Mouse (Mus musculus): ENCODE measurements around the gene Samd10. TPM values are rescaled to one million over a fixed set of nuclear protein-coding genes. Genes with fewer than 3 reads are reported as not detected.

Gene Samd10
- total and polyA plus RNA-seq, 2 experiments from 2014 or later: 7.7 to 8.0 TPM

GRCm38 (mm10) chr2:181548227-181548626 lies 50.8 kb downstream of the Samd10 start:
- no peak overlapping the region for H3K9ac ChIP-seq (replicated peaks; ENCODE audit: low read depth, low read length)
- H3K27ac ChIP-seq (ENCODE audit: low read depth): no peak overlapping the region
- DNase-seq (ENCODE audit: low spot score) (no peak), ATAC-seq (ENCODE audit: insufficient read depth, low read depth) (no peak)
- no peaks in the 10 kb centered on the region for H3K27me3 ChIP-seq (ENCODE audit: control insufficient read depth, insufficient read depth, low read length)
- H3K4me3 ChIP-seq (ENCODE audit: low read depth, low read length): no peak overlapping the region
- no peak overlapping the region for H3K4me2 ChIP-seq (ENCODE audit: low read depth, low read length)
- H3K36me3 ChIP-seq (replicated peaks; ENCODE audit: control insufficient read depth, insufficient read depth, low read length): peaks cover 71% of the 10 kb centered on the region
- WGBS: 79% methylated on average over 1 of the region's 1 CpGs
- H3K9me3 ChIP-seq (replicated peaks; ENCODE audit: control insufficient read depth, low read length): no peaks in the 10 kb centered on the region
- H3K4me1 ChIP-seq (ENCODE audit: control insufficient read depth, insufficient read depth): no peaks in the 10 kb centered on the region
- TF ChIP-seq EP300 (IDR thresholded peaks at IDR 0.05; ENCODE audit: low read depth) (no peak), CTCF (IDR thresholded peaks at IDR 0.05; ENCODE audit: low read depth) (no peak)

- Histone ChIP-seq H3K9ac (replicated peaks; ENCODE audit: low read depth, low read length) (no peak overlapping the region), H3K9me3 (replicated peaks; ENCODE audit: control insufficient read depth, low read length) (no peaks in the 10 kb centered on the region), H3K4me2 (ENCODE audit: low read depth, low read length) (no peak overlapping the region), H3K4me3 (ENCODE audit: low read depth, low read length) (no peak overlapping the region), H3K27me3 (ENCODE audit: control insufficient read depth, insufficient read depth, low read length) (no peaks in the 10 kb centered on the region), H3K4me1 (ENCODE audit: control insufficient read depth, insufficient read depth) (no peaks in the 10 kb centered on the region), H3K36me3 (replicated peaks; ENCODE audit: control insufficient read depth, insufficient read depth, low read length) (peaks cover 53% of the 10 kb centered on the region), H3K27ac (ENCODE audit: low read depth) (no peak overlapping the region)
- no peak for ATAC-seq (ENCODE audit: insufficient read depth, low read depth)
- TF ChIP-seq EP300 (IDR thresholded peaks at IDR 0.05; ENCODE audit: low read depth): no peak
- no peak for TF ChIP-seq CTCF (IDR thresholded peaks at IDR 0.05; ENCODE audit: low read depth)
- WGBS: 92% methylated on average over 7 of the region's 7 CpGs
- no peak for DNase-seq (ENCODE audit: low spot score)
Measured at GRCm38 (mm10) chr2:181546142-181546541, 52.9 kb downstream of the Samd10 start.

Small RNA genes within 50 kb of the gene (microRNA-seq; reads per million reads assigned to microRNA genes)
- not detected for gene Mir7006

Other genes with a start within 250 kb of the Samd10 start
- gene Zgpat, start 234.3 kb downstream of the Samd10 start, total RNA-seq (2014; rRNA removed; ENCODE audit: low replicate concordance): 26.0 and 38.4 TPM in 2 replicates
- gene Zgpat, start 234.3 kb downstream of the Samd10 start, polyA plus RNA-seq (2015; fragmentation: Nextera tagmentation; extraction: Ambion mirVana): 18.7 and 19.2 TPM in 2 replicates
- gene Arfrp1, start 233.8 kb downstream of the Samd10 start, total RNA-seq (2014; rRNA removed; ENCODE audit: low replicate concordance): 11.4 and 17.9 TPM in 2 replicates
- gene Arfrp1, start 233.8 kb downstream of the Samd10 start, polyA plus RNA-seq (2015; fragmentation: Nextera tagmentation; extraction: Ambion mirVana): 54.8 and 59.4 TPM in 2 replicates
- 11.1 and 21.1 TPM in 2 replicates for gene Lime1, start 219.1 kb downstream of the Samd10 start, total RNA-seq (2014; rRNA removed; ENCODE audit: low replicate concordance)
- 5.9 and 7.6 TPM in 2 replicates for gene Lime1, start 219.1 kb downstream of the Samd10 start, polyA plus RNA-seq (2015; fragmentation: Nextera tagmentation; extraction: Ambion mirVana)
- gene Zbtb46, start 139.8 kb downstream of the Samd10 start, total RNA-seq (2014; rRNA removed; ENCODE audit: low replicate concordance): 13.3 and 18.4 TPM in 2 replicates
- gene Zbtb46, start 139.8 kb downstream of the Samd10 start, polyA plus RNA-seq (2015; fragmentation: Nextera tagmentation; extraction: Ambion mirVana): 6.7 and 7.5 TPM in 2 replicates
- gene Abhd16b, start 106.0 kb downstream of the Samd10 start, total RNA-seq (2014; rRNA removed; ENCODE audit: low replicate concordance): not detected in 2 replicates
- gene Abhd16b, start 106.0 kb downstream of the Samd10 start, polyA plus RNA-seq (2015; fragmentation: Nextera tagmentation; extraction: Ambion mirVana): 0.16 TPM in 1 of 2 replicates, not detected in the other
- gene Tpd52l2, start 102.1 kb downstream of the Samd10 start, total RNA-seq (2014; rRNA removed; ENCODE audit: low replicate concordance): 58.2 and 82.3 TPM in 2 replicates
- 101 and 103 TPM in 2 replicates for gene Tpd52l2, start 102.1 kb downstream of the Samd10 start, polyA plus RNA-seq (2015; fragmentation: Nextera tagmentation; extraction: Ambion mirVana)
- 146 and 190 TPM in 2 replicates for gene Dnajc5, start 78.7 kb downstream of the Samd10 start, total RNA-seq (2014; rRNA removed; ENCODE audit: low replicate concordance)
- gene Dnajc5, start 78.7 kb downstream of the Samd10 start, polyA plus RNA-seq (2015; fragmentation: Nextera tagmentation; extraction: Ambion mirVana): 60.0 and 72.6 TPM in 2 replicates
- gene Uckl1, start 14.3 kb downstream of the Samd10 start, total RNA-seq (2014; rRNA removed; ENCODE audit: low replicate concordance): 80.0 and 156 TPM in 2 replicates
- gene Uckl1, start 14.3 kb downstream of the Samd10 start, polyA plus RNA-seq (2015; fragmentation: Nextera tagmentation; extraction: Ambion mirVana): 59.3 and 61.5 TPM in 2 replicates
- 18.5 and 23.4 TPM in 2 replicates for gene Prpf6, start 7.3 kb downstream of the Samd10 start, total RNA-seq (2014; rRNA removed; ENCODE audit: low replicate concordance)
- gene Prpf6, start 7.3 kb downstream of the Samd10 start, polyA plus RNA-seq (2015; fragmentation: Nextera tagmentation; extraction: Ambion mirVana): 30.7 and 31.8 TPM in 2 replicates
- 14.5 and 17.6 TPM in 2 replicates for gene Zfp512b, start 6.4 kb downstream of the Samd10 start, total RNA-seq (2014; rRNA removed; ENCODE audit: low replicate concordance)
- 13.3 and 16.2 TPM in 2 replicates for gene Zfp512b, start 6.4 kb downstream of the Samd10 start, polyA plus RNA-seq (2015; fragmentation: Nextera tagmentation; extraction: Ambion mirVana)
- gene Gm29797, start 57.8 kb upstream of the Samd10 start, total RNA-seq (2014; rRNA removed; ENCODE audit: low replicate concordance): not detected in 2 replicates
- not detected in 2 replicates for gene Gm29797, start 57.8 kb upstream of the Samd10 start, polyA plus RNA-seq (2015; fragmentation: Nextera tagmentation; extraction: Ambion mirVana)
- 31.8 and 69.4 TPM in 2 replicates for gene Sox18, start 72.4 kb upstream of the Samd10 start, total RNA-seq (2014; rRNA removed; ENCODE audit: low replicate concordance)
- gene Sox18, start 72.4 kb upstream of the Samd10 start, polyA plus RNA-seq (2015; fragmentation: Nextera tagmentation; extraction: Ambion mirVana): 53.1 and 54.5 TPM in 2 replicates
- gene Tcea2, start 81.1 kb upstream of the Samd10 start, total RNA-seq (2014; rRNA removed; ENCODE audit: low replicate concordance): 19.6 and 21.9 TPM in 2 replicates
- 15.2 and 16.2 TPM in 2 replicates for gene Tcea2, start 81.1 kb upstream of the Samd10 start, polyA plus RNA-seq (2015; fragmentation: Nextera tagmentation; extraction: Ambion mirVana)
- 12.4 and 72.1 TPM in 2 replicates for gene Rgs19, start 94.8 kb upstream of the Samd10 start, total RNA-seq (2014; rRNA removed; ENCODE audit: low replicate concordance)
- 13.2 and 16.4 TPM in 2 replicates for gene Rgs19, start 94.8 kb upstream of the Samd10 start, polyA plus RNA-seq (2015; fragmentation: Nextera tagmentation; extraction: Ambion mirVana)
- not detected in 2 replicates for gene Lkaaear1, start 99.2 kb upstream of the Samd10 start, total RNA-seq (2014; rRNA removed; ENCODE audit: low replicate concordance)
- gene Lkaaear1, start 99.2 kb upstream of the Samd10 start, polyA plus RNA-seq (2015; fragmentation: Nextera tagmentation; extraction: Ambion mirVana): not detected in 2 replicates
- 0.77 and 8.1 TPM in 2 replicates for gene Oprl1, start 115.8 kb upstream of the Samd10 start, total RNA-seq (2014; rRNA removed; ENCODE audit: low replicate concordance)
- gene Oprl1, start 115.8 kb upstream of the Samd10 start, polyA plus RNA-seq (2015; fragmentation: Nextera tagmentation; extraction: Ambion mirVana): 0.19 and 0.36 TPM in 2 replicates
- not detected in 2 replicates for gene Myt1, start 164.1 kb upstream of the Samd10 start, total RNA-seq (2014; rRNA removed; ENCODE audit: low replicate concordance)
- gene Myt1, start 164.1 kb upstream of the Samd10 start, polyA plus RNA-seq (2015; fragmentation: Nextera tagmentation; extraction: Ambion mirVana): not detected in 2 replicates
- 18.3 and 40.2 TPM in 2 replicates for gene Pcmtd2, start 238.6 kb upstream of the Samd10 start, total RNA-seq (2014; rRNA removed; ENCODE audit: low replicate concordance)
- gene Pcmtd2, start 238.6 kb upstream of the Samd10 start, polyA plus RNA-seq (2015; fragmentation: Nextera tagmentation; extraction: Ambion mirVana): 28.9 and 34.7 TPM in 2 replicates